Mouse (Mus musculus) splenic B cell, adult 2 months (primary cell): ENCODE measurements at regions not wholly inside any gene's neighbourhood (a gene's known extent, or its start where the extent isn't known, plus 50 kb on each side); places are given as distances from the start of the nearest gene placed in this dataset.

Experiments
- DNase-seq: peaks from one replicate; pipeline ENCODE4 v3.0.0-alpha.2; 2011; ENCODE audit warnings: low read depth, low spot score
- H3K27me3 ChIP-seq: 2 replicates; pipeline ENCODE4 v1.6.1; 2012; ENCODE audit warnings: mild to moderate bottlenecking, low read length, moderate library complexity, mixed read lengths; ENCODE audit not compliant: control insufficient read depth, poor library complexity, insufficient read depth, severe bottlenecking
- H3K36me3 ChIP-seq: 2 replicates; pipeline ENCODE4 v1.6.1; 2012; ENCODE audit warnings: mild to moderate bottlenecking, low read length, moderate library complexity, mixed read lengths; ENCODE audit not compliant: control insufficient read depth, poor library complexity, insufficient read depth, severe bottlenecking

GRCm38 (mm10) chr16:12753181-12753580, 356.3 kb upstream of the Ercc4 start:
- H3K27me3 ChIP-seq, result no peaks in the 10 kb centered on the region
- H3K36me3 ChIP-seq, result no peaks in the 10 kb centered on the region
- DNase-seq, result no peak

GRCm38 (mm10) chr16:12754361-12754760, 355.1 kb upstream of the Ercc4 start:
- no peak for DNase-seq
- Histone ChIP-seq H3K27me3 (no peaks in the 10 kb centered on the region), H3K36me3 (no peaks in the 10 kb centered on the region)

- no peak for DNase-seq
- Histone ChIP-seq H3K36me3 (no peaks in the 10 kb centered on the region), H3K27me3 (no peaks in the 10 kb centered on the region)
These were observed 350.9 kb upstream of the Ercc4 start for GRCm38 (mm10) chr16:12758594-12758993.

GRCm38 (mm10) chr16:12764166-12764565, 345.3 kb upstream of the Ercc4 start:
- H3K36me3 ChIP-seq, result no peaks in the 10 kb centered on the region
- H3K27me3 ChIP-seq, result no peaks in the 10 kb centered on the region
- no peak for DNase-seq

- DNase-seq, result no peak
- Histone ChIP-seq H3K36me3 (no peaks in the 10 kb centered on the region), H3K27me3 (no peaks in the 10 kb centered on the region)
These were observed 344.9 kb upstream of the Ercc4 start for GRCm38 (mm10) chr16:12764608-12765007.

- Histone ChIP-seq H3K27me3 (no peaks in the 10 kb centered on the region), H3K36me3 (no peaks in the 10 kb centered on the region)
- no peak for DNase-seq
These were observed 342.6 kb upstream of the Ercc4 start for GRCm38 (mm10) chr16:12766846-12767245.

GRCm38 (mm10) chr16:12768161-12768895, 341.2 kb upstream of the Ercc4 start:
- no peak for DNase-seq
- Histone ChIP-seq H3K27me3 (no peaks in the 10 kb centered on the region), H3K36me3 (no peaks in the 10 kb centered on the region)

GRCm38 (mm10) chr16:12770482-12770881, 339.0 kb upstream of the Ercc4 start:
- Histone ChIP-seq H3K36me3 (no peaks in the 10 kb centered on the region), H3K27me3 (no peaks in the 10 kb centered on the region)
- DNase-seq, result no peak

- DNase-seq, result no peak
These were observed 336.9 kb upstream of the Ercc4 start for GRCm38 (mm10) chr16:12772535-12772934.

GRCm38 (mm10) chr16:12775876-12776275, 333.6 kb upstream of the Ercc4 start:
- H3K36me3 ChIP-seq, result no peaks in the 10 kb centered on the region
- no peak for DNase-seq
- no peaks in the 10 kb centered on the region for H3K27me3 ChIP-seq

More at GRCm38 (mm10) chr16:12772535-12772934, 336.9 kb upstream of the Ercc4 start:
- H3K36me3 ChIP-seq, result no peaks in the 10 kb centered on the region
- H3K27me3 ChIP-seq, result no peaks in the 10 kb centered on the region

- no peaks in the 10 kb centered on the region for H3K27me3 ChIP-seq
- DNase-seq, result no peak
These were observed 330.4 kb upstream of the Ercc4 start for GRCm38 (mm10) chr16:12779079-12779478.

GRCm38 (mm10) chr16:12780635-12781034, 328.8 kb upstream of the Ercc4 start:
- Histone ChIP-seq H3K36me3 (no peaks in the 10 kb centered on the region), H3K27me3 (no peaks in the 10 kb centered on the region)
- DNase-seq, result no peak

More at GRCm38 (mm10) chr16:12779079-12779478, 330.4 kb upstream of the Ercc4 start:
- no peaks in the 10 kb centered on the region for H3K36me3 ChIP-seq

- no peaks in the 10 kb centered on the region for H3K27me3 ChIP-seq
- DNase-seq, result no peak
- no peaks in the 10 kb centered on the region for H3K36me3 ChIP-seq
These were observed 323.7 kb upstream of the Ercc4 start for GRCm38 (mm10) chr16:12785828-12786227.

GRCm38 (mm10) chr16:12798523-12798922, 311.0 kb upstream of the Ercc4 start:
- Histone ChIP-seq H3K36me3 (no peaks in the 10 kb centered on the region), H3K27me3 (no peaks in the 10 kb centered on the region)

GRCm38 (mm10) chr16:12800181-12800580, 309.3 kb upstream of the Ercc4 start:
- no peaks in the 10 kb centered on the region for H3K27me3 ChIP-seq

More at GRCm38 (mm10) chr16:12798523-12798922, 311.0 kb upstream of the Ercc4 start:
- no peak for DNase-seq

GRCm38 (mm10) chr16:12802651-12803050, 306.8 kb upstream of the Ercc4 start:
- H3K36me3 ChIP-seq, result no peaks in the 10 kb centered on the region
- no peak for DNase-seq
- H3K27me3 ChIP-seq, result no peaks in the 10 kb centered on the region

More at GRCm38 (mm10) chr16:12800181-12800580, 309.3 kb upstream of the Ercc4 start:
- DNase-seq, result no peak
- no peaks in the 10 kb centered on the region for H3K36me3 ChIP-seq
